Mouse (Mus musculus) right cerebral cortex, postnatal 36 days (tissue): Measurements from ENCODE around the gene Ndufs2.

ENCODE experiments used
- DNase-seq, 2 experiments: peaks; one replicate each; pipeline ENCODE4 v3.0.0; 2022; ENCODE audit warnings: low spot score in 2 of 2, mixed read lengths in 1 of 2

Gene Ndufs2

GRCm38 (mm10) chr1:171250680-171251593, at the start of gene Ndufs2:
Gene Ndufs2, minus strand, starts transcription at chr1:171251388.
- DNase-seq = no peak

GRCm38 (mm10) chr1:171298226-171298625, 47.0 kb upstream of the Ndufs2 start:
- no peak for DNase-seq

DNA sequence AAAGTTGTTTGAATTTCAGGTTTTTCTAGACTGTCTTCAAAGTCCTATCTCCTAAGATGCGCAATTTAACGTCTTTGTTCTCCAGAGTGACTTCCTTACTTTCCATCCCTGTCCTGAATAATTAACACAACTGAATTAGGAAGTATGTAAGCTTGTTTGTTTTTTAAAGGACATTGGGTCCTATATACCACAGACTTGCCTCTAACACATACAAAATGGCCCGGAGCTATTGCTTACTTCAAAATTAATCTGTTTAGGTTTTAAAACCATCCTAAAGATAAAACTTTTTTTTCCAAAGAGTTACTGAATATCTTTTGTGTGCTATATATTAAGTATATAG, 43.8 kb upstream of the Ndufs2 start:
- DNase-seq = no peak

DNA sequence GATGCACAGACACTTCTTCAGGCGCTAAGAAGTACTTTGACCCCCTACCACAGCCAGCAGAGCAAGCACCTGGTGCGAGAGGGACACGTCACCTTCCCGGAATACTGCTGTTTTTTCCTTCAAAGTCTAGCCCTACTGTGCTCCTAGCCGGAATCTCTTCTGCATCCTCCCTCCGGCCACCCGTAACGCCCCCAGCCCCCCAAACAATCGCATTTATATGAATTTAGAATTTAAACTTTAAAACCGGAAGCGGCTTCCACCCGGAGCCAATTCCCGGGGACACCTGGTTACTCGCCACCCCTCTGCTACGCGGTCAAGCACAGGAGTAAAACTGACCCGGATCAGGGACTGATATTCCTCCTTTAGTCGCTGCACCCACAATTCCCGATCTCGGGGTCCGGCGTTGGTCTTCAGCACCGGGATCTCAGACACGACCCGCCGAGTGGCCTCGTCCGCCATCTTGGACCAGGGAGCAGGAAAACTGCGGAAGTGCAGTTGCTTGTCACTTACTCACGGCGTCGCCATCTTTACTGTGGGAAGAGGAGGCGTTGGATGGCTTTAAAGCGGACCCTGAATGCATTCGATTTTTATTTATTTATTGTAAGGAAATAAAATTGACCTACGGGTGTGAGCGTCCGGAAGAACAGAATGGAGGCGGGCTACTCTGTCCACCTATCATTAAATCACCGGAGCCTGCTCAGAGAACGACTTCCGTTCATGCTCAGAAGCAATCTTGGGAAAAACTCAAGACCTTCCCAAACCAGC, 43.3 kb upstream of the Ndufs2 start, which contains the start of gene Ufc1:
TSS of gene Ufc1 (minus strand) at position 727 of the 765 bp plus-strand sequence.
- DNase-seq = peak; percentile 68 to 78

- DNase-seq = no peak
These were observed 42.7 kb upstream of the Ndufs2 start for GRCm38 (mm10) chr1:171293906-171294297.

- DNase-seq = no peak
These were observed 42.2 kb upstream of the Ndufs2 start for GRCm38 (mm10) chr1:171293351-171293750.

DNA sequence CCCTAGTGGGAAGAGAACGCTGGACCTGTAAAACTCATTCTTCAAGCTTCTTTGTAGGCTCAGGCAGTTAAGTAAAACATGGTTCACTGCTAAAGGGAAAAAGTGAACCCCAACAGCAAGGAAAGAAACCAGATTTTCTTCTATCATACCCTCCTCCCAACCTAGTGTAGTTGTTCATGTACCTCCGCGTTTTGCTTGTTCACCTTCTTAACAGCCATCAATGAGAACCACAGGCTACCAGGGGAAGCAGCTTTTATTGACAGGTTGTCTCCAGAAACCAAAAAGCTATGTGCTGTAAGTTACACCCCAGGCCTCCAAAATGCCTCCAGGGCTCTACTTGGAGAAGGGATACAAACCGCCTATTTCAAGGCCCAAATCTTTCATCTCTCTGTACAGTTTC, 37.1 kb upstream of the Ndufs2 start:
- no peak for DNase-seq

- peak; percentile 93 to 95 for DNase-seq
These were observed 36.2 kb upstream of the Ndufs2 start, which contains the start of gene Usp21 for GRCm38 (mm10) chr1:171287136-171288081. Gene Usp21, minus strand, starts transcription at chr1:171287991.

- DNase-seq = no peak
These were observed 35.3 kb upstream of the Ndufs2 start for GRCm38 (mm10) chr1:171286517-171286916.

DNA sequence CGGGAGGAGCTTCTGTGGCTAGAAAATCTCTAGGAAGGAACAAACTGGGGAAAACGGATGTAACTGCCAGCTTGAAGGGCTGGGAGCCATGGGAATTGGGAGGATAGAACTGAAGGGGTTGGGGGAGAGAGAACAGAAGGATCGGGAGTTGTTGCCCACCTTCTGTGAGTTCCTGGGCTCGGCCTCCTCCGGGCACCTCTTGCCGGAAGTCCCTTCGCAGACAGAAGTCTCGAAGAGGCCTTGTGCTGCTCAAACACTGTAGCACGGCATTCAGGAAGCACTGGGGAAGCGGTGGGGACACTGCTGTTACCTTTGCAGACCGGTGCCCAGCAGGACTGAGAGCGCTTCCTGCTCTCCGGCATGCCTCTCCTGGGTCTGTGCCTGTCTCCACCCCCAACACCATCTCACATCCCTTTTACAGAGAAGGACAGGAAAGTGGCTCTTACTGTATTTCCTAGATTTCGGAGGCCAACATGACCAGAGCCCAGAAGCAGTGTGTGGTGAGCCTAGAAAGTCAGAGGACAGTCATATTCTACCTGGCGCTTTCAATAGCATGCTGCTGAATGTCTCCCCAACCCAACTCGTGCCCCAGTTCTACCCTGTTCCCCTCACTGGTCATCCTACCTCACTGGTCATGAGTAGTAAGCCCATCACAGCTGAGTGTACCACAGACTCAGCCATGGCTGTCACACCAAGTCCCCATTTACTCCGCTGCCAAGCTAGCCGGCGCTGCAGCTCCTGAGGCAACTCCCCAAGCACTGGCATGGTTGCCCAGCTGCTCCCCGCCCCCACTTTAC, 34.1 kb upstream of the Ndufs2 start:
- DNase-seq = peak in 1 of 2 experiments; percentile 1

GRCm38 (mm10) chr1:171284491-171284890, 33.3 kb upstream of the Ndufs2 start:
- DNase-seq = peak in 1 of 2 experiments; percentile 2

DNA sequence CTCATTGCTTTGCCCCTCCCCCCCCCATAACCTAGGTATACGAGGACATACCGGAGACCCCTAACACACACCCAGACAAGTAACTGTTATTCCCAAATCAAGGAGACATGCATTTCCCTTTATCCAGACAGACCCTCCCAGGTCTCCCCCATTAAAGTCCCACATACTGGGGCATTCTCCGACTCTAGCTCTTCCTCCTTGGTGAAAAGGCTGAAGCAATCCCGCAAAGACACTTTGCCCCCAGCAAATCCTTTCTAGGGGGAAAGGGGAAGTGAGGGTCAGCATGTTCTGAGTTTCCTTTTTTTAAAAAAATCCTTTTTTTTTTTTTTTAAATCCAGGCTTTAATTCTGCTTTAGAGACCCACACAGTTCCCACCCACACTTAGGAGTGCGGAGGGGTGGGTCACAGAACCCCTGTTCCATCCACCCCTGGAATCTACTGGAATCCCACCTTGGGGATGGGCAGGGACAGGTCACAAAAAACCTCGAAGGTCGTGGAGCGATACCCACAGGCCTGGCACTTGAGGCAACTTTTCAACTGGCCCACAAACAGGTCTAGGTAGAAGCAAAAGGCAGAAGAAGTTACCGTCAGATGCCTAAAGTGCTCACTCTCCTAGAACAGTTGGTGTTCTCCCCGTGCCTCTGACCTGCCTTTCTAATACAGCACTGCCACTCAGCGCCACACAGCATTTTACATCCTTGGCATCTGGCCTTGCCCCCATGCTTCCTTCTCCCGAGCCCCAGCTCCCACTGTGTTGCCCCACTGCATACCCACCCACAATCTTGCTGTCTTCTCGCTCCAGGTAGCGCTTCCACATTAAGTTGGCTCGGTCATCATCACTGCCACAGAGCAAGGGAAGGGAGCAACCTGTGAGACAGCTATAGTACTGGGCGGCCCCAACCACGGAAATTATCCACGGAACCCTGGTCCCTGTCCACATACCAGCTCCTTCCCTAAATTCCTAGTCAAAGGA, 32.3 kb upstream of the Ndufs2 start:
- peak in 1 of 2 experiments; percentile 1 for DNase-seq

- DNase-seq = peak in 1 of 2 experiments; percentile 0
These were observed 31.1 kb upstream of the Ndufs2 start for GRCm38 (mm10) chr1:171282086-171282805.

DNA sequence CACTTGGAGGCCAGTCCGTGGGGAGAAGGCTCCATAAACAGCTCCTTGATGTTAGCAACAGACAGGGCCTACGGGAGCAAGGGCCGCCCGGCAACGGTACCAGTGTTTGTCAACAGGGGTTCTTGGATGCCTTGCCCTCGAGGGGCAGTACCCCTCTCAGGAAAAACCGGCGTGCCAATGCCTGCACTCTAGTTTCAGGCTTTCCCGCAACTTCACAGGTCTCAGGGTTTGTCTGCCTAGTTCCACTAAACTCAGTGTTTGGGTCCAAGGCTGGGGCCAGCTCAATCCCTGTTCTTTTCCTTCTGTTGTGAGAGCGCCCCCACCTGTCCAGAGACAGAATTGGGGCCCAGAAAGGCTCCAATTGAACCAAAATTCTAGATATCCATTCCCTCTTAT, 30.3 kb upstream of the Ndufs2 start:
- DNase-seq = peak; percentile 48 to 63

GRCm38 (mm10) chr1:171280916-171281527, 29.8 kb upstream of the Ndufs2 start, which contains the start of gene Ppox:
Gene Ppox, minus strand, starts transcription at chr1:171281186.
- DNase-seq = peak; percentile 91 to 96

GRCm38 (mm10) chr1:171280250-171280915, 29.2 kb upstream of the Ndufs2 start:
- peak in 1 of 2 experiments; percentile 2 for DNase-seq

DNA sequence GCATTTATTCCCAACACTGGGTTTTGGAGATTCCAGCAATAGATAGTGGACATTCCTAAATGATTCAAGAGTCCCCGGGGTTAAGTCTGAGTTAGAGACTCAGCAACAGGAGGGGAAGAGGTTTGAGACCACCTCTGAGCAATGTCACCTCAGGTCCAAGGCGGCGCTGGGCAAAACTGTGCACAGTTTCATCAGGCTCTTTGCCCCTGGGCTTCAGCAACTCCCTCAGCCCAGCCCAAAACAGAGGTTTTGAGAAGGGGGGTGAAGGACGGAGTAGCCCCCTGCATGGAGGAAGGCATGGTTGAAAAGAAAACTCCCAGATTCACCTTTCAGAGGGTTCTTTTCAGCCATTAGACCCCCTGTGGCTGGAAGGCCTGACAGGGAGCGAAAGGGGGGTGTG, 28.5 kb upstream of the Ndufs2 start:
- DNase-seq = no peak
